Mouse (Mus musculus): ENCODE data around the gene Dner.

The Dner gene

DNA sequence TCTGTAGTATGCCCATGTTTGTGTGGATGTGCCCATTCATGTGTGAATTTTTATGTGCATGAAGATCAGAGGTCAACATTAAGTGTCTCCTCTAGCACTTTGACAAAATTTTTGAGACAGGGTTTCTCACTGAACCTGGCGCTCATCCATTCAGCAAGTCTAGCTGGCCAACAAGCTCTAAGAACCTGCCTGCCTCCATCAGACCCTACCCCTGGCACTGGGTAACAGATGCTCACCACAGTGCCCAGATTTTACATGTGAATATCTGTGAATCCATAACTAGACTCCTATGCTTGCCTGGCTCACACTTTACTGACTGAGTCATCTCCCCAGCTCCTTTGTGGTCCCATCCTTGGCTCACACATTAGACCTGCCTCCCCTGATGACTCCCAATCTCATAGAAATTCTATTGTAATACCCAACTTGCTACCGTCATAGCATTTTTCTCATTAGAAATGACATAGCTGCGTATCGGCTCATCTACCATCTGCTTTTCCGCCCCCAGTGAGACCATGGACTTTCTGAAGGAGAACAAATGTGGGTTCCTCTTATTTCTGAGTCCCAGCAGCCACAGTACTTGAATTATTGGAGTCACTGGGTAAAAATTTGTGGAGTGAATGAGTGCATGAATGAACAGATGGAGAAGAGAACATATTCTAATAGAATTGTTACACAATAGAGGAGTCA is 231.9 kb downstream of the Dner start:
- TF ChIP-seq GATA4 (IDR thresholded peaks at IDR 0.05; ENCODE audit: insufficient replicate concordance, low read length), result no peak

- TF ChIP-seq GATA4 (IDR thresholded peaks at IDR 0.05; ENCODE audit: insufficient replicate concordance, low read length), result no peak
These were observed 246.3 kb downstream of the Dner start for GRCm38 (mm10) chr1:84449566-84450278.

DNA sequence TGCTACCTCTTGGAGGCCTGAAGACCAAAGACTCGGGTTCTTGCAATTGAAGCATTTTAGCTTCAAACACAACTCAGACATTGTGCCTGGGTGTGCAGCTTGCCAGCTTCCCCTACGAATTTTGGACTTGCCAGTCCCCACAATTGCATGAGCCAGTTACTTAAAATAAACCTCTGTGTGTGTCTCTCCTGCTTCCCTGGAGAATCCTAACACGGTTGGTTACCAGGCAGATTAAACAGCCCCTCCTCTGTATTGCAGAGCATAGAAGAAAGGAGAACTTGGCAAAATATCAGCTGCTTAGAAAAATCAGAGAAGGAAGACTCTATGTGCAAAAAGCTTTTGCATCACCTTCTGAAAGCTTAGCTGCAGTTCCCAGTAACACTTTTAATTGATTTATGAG is 252.4 kb downstream of the Dner start:
- no peak for TF ChIP-seq GATA4 (IDR thresholded peaks at IDR 0.05; ENCODE audit: insufficient replicate concordance, low read length)

- no peak for TF ChIP-seq GATA4 (IDR thresholded peaks at IDR 0.05; ENCODE audit: insufficient replicate concordance, low read length)
These were observed 253.0 kb downstream of the Dner start for GRCm38 (mm10) chr1:84443050-84443449.

GRCm38 (mm10) chr1:84441419-84441818 is 254.6 kb downstream of the Dner start:
- no peak for TF ChIP-seq GATA4 (IDR thresholded peaks at IDR 0.05; ENCODE audit: insufficient replicate concordance, low read length)

DNA sequence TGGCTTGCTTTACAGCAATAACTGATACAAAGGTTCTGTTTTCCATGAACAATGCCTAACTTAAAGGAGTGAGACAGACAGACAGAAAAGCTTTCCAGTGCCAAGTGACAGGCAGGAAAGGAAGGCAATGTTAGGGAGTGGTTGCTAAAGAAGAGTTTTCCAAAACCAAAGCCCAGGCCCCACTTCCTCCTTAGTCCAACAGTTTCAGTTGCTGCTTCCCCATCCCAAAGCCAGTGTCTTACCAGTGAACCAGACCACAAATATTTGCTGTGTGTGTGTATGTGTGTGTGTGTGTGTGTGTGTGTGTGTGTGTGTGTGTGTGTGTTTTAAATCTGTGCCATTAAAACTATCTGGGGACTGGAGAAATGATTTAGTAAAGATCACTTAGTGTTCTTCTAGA is 258.5 kb downstream of the Dner start:
- no peak for TF ChIP-seq GATA4 (IDR thresholded peaks at IDR 0.05; ENCODE audit: insufficient replicate concordance, low read length)

GRCm38 (mm10) chr1:84436281-84436680 is 259.7 kb downstream of the Dner start:
- no peak for TF ChIP-seq GATA4 (IDR thresholded peaks at IDR 0.05; ENCODE audit: insufficient replicate concordance, low read length)

- TF ChIP-seq GATA4 (IDR thresholded peaks at IDR 0.05; ENCODE audit: insufficient replicate concordance, low read length), result peak; percentile 54; the same call in 1 of the 2 replicates
These were observed 262.6 kb downstream of the Dner start for GRCm38 (mm10) chr1:84433291-84433980.

DNA sequence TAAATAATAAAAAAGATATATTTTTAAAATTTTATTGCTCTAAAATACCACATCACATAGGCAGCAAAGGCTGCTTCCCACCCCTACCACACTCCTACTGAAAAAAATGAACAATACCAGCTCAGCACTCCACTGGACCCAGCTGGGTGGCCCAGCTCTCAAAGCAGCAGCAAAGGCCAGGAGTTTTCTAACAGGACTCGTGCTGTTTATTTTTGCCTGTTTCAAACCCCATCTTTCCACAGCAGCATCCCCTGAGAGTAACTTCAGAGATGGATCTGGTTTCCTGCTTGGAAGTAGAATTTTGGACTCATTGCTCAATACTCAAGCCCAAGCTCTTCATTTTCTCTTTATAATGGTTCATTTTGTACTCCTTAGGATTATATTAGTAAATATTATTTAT is 263.7 kb downstream of the Dner start:
- TF ChIP-seq GATA4 (IDR thresholded peaks at IDR 0.05; ENCODE audit: insufficient replicate concordance, low read length), result no peak

- no peak for TF ChIP-seq GATA4 (IDR thresholded peaks at IDR 0.05; ENCODE audit: insufficient replicate concordance, low read length)
These were observed 267.7 kb downstream of the Dner start for GRCm38 (mm10) chr1:84428331-84428730.

DNA sequence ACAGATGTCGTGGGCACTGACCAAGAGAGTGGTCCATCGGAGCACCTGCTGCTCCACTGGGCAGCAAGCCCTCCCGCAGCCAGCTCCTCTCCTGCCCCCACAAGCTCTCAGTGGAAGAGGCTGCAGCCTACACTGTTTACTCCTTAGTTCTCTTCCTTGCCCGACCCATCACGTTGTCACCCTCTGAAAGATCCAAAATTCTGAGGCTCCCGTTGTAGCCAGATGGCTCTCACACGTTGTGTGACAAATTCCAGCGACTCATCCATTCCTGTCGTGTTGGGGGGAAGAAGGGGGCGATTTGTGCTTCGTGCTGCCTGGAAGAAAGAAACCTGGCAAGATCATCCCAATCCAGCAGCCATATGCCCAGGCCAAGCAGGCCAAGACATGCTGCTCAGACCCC is 268.3 kb downstream of the Dner start:
- TF ChIP-seq GATA4 (IDR thresholded peaks at IDR 0.05; ENCODE audit: insufficient replicate concordance, low read length), result no peak

DNA sequence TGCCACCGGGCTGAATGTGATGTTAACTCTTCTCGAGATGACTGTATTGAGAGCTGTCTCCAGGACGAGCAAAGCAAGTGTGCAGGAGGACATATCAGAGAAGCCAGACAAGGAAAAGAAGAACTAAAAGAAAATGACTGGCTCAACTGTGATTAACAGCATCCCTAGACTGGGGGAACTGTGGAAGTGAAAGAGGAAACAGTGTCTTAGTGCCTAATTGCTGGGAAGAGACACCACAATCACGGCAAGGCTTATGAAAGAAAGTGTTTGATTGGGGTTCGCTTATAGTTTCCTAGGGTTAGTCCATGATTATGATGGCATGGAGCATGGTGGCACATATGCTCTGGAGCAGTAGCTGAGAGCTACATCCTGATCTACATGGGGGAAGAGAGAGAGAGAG is 269.3 kb downstream of the Dner start:
- TF ChIP-seq GATA4 (IDR thresholded peaks at IDR 0.05; ENCODE audit: insufficient replicate concordance, low read length), result no peak

GRCm38 (mm10) chr1:84422881-84423280 is 273.1 kb downstream of the Dner start:
- no peak for TF ChIP-seq GATA4 (IDR thresholded peaks at IDR 0.05; ENCODE audit: insufficient replicate concordance, low read length)

DNA sequence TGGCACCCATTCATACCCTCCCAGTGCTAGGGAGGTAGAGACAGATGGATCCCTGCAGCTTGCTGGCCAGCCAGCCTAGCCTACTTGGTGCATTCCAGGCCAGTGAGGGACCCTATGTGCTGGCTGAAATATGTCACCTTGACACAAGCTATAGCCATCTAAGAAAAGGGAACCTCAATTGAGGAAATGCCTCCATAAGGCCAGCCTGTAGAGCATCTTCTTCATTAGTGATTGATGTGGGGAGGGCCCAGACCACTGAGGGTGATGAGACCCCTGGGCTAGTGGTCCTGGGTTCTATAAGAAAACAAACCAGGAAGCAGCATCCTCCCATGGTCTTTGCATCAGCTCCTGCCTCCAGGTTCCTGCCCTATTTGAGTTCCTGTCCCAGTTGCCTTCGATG is 274.2 kb downstream of the Dner start:
- no peak for TF ChIP-seq GATA4 (IDR thresholded peaks at IDR 0.05; ENCODE audit: insufficient replicate concordance, low read length)

- 0 out of 2 replicates have a peak, but pooled peaks have one; percentile 46 for TF ChIP-seq GATA4 (IDR thresholded peaks at IDR 0.05; ENCODE audit: insufficient replicate concordance, low read length)
These were observed 276.6 kb downstream of the Dner start for GRCm38 (mm10) chr1:84419416-84419815.

DNA sequence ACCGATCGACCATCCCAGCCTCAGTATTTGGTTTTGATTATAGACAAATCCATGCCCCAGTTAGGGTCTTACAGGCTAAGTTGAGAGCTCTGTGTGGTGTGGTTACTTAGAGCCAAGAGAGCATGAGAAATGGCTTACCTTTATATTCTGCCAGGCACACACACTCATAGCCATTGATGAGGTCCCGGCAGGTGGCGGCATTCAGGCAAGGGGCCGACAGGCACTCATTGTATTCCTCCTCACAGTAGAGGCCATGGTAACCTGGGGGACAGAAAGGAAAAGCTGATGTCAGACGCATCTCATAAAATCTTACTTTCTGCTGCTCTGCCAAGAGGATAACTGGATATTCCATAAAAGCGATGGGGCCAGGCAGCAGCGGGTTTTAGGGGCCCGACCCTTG is 277.5 kb downstream of the Dner start:
- TF ChIP-seq GATA4 (IDR thresholded peaks at IDR 0.05; ENCODE audit: insufficient replicate concordance, low read length), result no peak
